Mouse (Mus musculus) ES-E14 (cell line): Measurements from ENCODE around the gene Slc22a4. TPM values are rescaled to one million over a fixed set of nuclear protein-coding genes. Genes with fewer than 3 reads are reported as not detected.

ENCODE experiments used
- DNase-seq: peaks from one replicate; pipeline ENCODE4 v3.0.0-alpha.2; 2013; ENCODE audit warnings: low read depth, low spot score
- H3K27ac ChIP-seq: 2 replicates; pipeline ENCODE4 v1.5.1; 2012; ENCODE audit warnings: low read depth, mild to moderate bottlenecking, low read length, moderate library complexity, mixed read lengths; ENCODE audit not compliant: poor library complexity, insufficient read depth, severe bottlenecking
- H3K36me3 ChIP-seq: 2 replicates; pipeline ENCODE4 v1.6.1; 2012; ENCODE audit warnings: mild to moderate bottlenecking, low read length, moderate library complexity, mixed read lengths; ENCODE audit not compliant: control insufficient read depth, poor library complexity, insufficient read depth, severe bottlenecking
- H3K4me1 ChIP-seq, 2 experiments: fragments of 150-350 bp in 1 of 2; sonication (generic) in 1 of 2; 2 replicates each; pipeline ENCODE4 v1.6.1; 2012; ENCODE audit warnings: low read length in 2 of 2, mild to moderate bottlenecking in 1 of 2, mixed read lengths in 1 of 2; ENCODE audit not compliant: control insufficient read depth in 2 of 2, insufficient read depth in 2 of 2, poor library complexity in 1 of 2
- H3K4me3 ChIP-seq, 2 experiments: fragments of 150-350 bp in 1 of 2; sonication (generic) in 1 of 2; 2 replicates each; pipeline ENCODE4 v1.5.1; 2012; ENCODE audit warnings: low read length in 2 of 2, low read depth in 1 of 2, mild to moderate bottlenecking in 1 of 2, mixed read lengths in 1 of 2; ENCODE audit not compliant: insufficient read depth in 1 of 2, poor library complexity in 1 of 2, severe bottlenecking in 1 of 2
- H3K9ac ChIP-seq: 2 replicates; pipeline ENCODE4 v1.6.1; 2012; ENCODE audit warnings: low read depth, mild to moderate bottlenecking, low read length, mixed read lengths; ENCODE audit not compliant: poor library complexity, insufficient read depth, severe bottlenecking
- H3K9me3 ChIP-seq: fragments of 150-350 bp; sonication (generic); 2 replicates; pipeline ENCODE4 v1.6.1; 2012; ENCODE audit warnings: low read depth, mild to moderate bottlenecking, low read length; ENCODE audit not compliant: control insufficient read depth, insufficient read depth
- CHD2 ChIP-seq: IDR thresholded peaks from 2 replicates; pipeline ENCODE4 v1.6.1; 2014; ENCODE audit warnings: mild to moderate bottlenecking, low read depth, low read length, inconsistent platforms
- HCFC1 ChIP-seq: IDR thresholded peaks from 2 replicates; pipeline ENCODE4 v1.6.1; 2012; ENCODE audit warnings: low read length, inconsistent platforms, borderline replicate concordance; ENCODE audit not compliant: insufficient read depth
- MAFK ChIP-seq: IDR thresholded peaks from 2 replicates; pipeline ENCODE4 v1.6.1; 2014; ENCODE audit warnings: mild to moderate bottlenecking, low read depth, low read length, inconsistent platforms; ENCODE audit not compliant: insufficient read depth
- ZC3H11A ChIP-seq: IDR thresholded peaks from 2 replicates; pipeline ENCODE4 v1.6.1; 2012; ENCODE audit warnings: low read depth, mild to moderate bottlenecking, inconsistent platforms, low read length, borderline replicate concordance
- ZNF384 ChIP-seq: IDR thresholded peaks from 2 replicates; pipeline ENCODE4 v1.6.1; 2012; ENCODE audit warnings: low read depth, low read length, inconsistent platforms
- in situ Hi-C, 2 experiments: fragments of 600-800 bp; cut with MboI; formaldehyde crosslinking; loops; one replicate each; pipeline ENCODE4 v1.15.1; 2025; ENCODE audit warnings: low sequenced_read_pairs in 2 of 2, inconsistent platforms in 1 of 2; ENCODE audit not compliant: unreplicated experiment in 2 of 2
- total RNA-seq: library from RNA; depleted of rRNA; stranded (reverse); fragments of 300-350 nt; gene quantifications from 2 replicates; pipeline ENCODE4 v1.2.3, GENCODE M21; 2012

The Slc22a4 gene
- total RNA-seq, 1 experiment: 0.27 TPM

DNA sequence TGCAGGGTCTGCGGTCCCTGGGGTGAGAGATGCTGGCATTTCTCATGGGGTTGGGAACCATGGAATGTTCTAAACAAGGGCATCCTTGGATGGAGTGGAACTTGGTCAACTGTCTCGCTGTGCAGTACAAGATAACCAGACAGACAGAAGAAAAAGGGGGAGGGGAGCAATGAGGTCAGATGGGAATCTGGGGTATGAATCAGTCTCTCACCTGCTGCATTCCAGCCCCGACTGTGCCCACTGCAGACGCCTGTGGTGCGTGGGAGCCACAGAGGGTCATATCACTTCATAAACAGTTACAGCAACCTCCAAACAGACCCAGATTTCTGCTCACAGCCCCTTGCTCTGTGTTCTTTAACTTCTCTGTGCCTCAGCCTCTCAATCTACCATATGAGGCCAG is 38.5 kb upstream of the Slc22a4 start:
- Histone ChIP-seq H3K4me1 (peaks cover 0 to 4% of the 10 kb centered on the region in 2 experiments; a peak in 1 of 4 replicates), H3K9ac (no peak overlapping the region), H3K36me3 (no peaks in the 10 kb centered on the region), H3K9me3 (no peaks in the 10 kb centered on the region), H3K27ac (no peak overlapping the region), H3K4me3 (no peak overlapping the region)
- in situ Hi-C loops: no loop called here
- no peak for DNase-seq
- TF ChIP-seq CHD2 (no peak), ZNF384 (no peak), ZC3H11A (no peak), HCFC1 (no peak), MAFK (no peak)

DNA sequence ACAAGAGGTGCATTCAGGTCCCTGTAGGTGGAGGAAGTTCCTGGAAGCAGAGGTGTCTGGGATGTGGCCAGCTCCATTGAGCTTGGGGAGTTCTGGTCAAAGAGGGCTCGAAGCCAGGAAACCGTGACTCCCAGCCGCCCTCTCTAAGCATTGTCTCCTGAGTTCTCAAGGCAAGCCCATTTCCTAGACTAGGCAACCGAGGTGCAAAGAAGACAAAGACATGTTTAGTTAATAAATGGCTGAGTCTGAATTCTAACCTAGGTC is 38.0 kb upstream of the Slc22a4 start:
- no peaks in the 10 kb centered on the region for H3K36me3 ChIP-seq
- in situ Hi-C loops: no loop called here
- H3K27ac ChIP-seq: no peak overlapping the region

DNA sequence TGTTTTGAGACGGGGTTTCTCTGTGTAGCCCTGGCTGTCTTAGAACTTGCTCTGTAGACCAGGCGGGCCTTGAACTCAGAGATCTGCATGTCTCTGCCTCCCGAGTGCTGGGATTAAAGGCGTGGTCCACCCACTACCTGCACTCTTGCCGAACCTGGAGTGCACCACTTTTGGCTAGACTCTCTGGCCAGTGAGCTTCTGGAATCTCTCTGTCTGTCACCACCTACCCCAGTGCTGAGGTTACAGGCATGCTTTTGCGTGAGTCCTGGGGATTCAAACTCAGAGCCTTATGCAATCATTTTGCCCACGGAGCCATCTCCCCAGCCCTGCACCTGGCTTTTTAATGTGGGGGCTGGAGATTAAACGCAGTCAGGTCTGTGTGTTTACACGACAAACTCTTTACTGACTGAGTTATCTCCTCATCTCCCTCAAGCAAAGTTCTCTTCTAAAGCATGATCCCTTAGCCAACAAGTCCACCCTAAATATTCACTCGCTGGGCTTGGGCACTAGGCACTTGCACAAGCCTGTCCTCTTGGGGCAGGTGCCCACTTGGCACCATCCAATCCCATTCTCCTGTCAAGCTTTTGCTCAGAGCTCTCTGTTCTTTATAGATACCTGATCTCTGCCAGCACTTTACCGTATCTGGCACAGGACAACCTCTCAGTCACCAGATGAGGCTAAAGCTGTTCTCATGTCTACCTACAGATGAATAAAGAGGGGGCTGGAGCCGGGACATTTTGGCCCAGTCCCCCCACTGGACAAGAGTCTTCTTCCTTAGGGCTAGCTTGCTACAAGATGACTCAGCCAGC is 37.4 kb upstream of the Slc22a4 start:
- H3K27ac ChIP-seq: no peak overlapping the region
- no peak for TF ChIP-seq HCFC1
- no peak for TF ChIP-seq CHD2
- no peak for TF ChIP-seq ZNF384
- TF ChIP-seq MAFK: no peak
- TF ChIP-seq ZC3H11A: no peak
- no peak overlapping the region for H3K4me3 ChIP-seq
- no peaks in the 10 kb centered on the region for H3K36me3 ChIP-seq
- no peak for DNase-seq
- no peaks in the 10 kb centered on the region for H3K9me3 ChIP-seq
- no peak overlapping the region for H3K9ac ChIP-seq
- in situ Hi-C loops: no loop called here
- H3K4me1 ChIP-seq: peaks cover 0 to 4% of the 10 kb centered on the region in 2 experiments; a peak in 1 of 4 replicates

More for the DNA sequence above, 38.0 kb upstream of the Slc22a4 start:
- Histone ChIP-seq H3K9me3 (no peaks in the 10 kb centered on the region), H3K9ac (no peak overlapping the region), H3K4me3 (no peak overlapping the region), H3K4me1 (peaks cover 0 to 4% of the 10 kb centered on the region in 2 experiments; a peak in 1 of 4 replicates)
- TF ChIP-seq CHD2 (no peak), HCFC1 (no peak), ZNF384 (no peak), MAFK (no peak), ZC3H11A (no peak)
- no peak for DNase-seq

- DNase-seq: no peak
- H3K9me3 ChIP-seq: no peaks in the 10 kb centered on the region
- in situ Hi-C loops: no loop called here
- H3K9ac ChIP-seq: no peak overlapping the region
- H3K4me3 ChIP-seq: no peak overlapping the region
- H3K4me1 ChIP-seq: peaks cover 0 to 3% of the 10 kb centered on the region in 2 experiments; a peak in 1 of 4 replicates
- no peak overlapping the region for H3K27ac ChIP-seq
- TF ChIP-seq CHD2 (no peak), MAFK (no peak), ZC3H11A (no peak), HCFC1 (no peak), ZNF384 (no peak)
- no peaks in the 10 kb centered on the region for H3K36me3 ChIP-seq
These were observed 36.6 kb upstream of the Slc22a4 start for GRCm38 (mm10) chr11:54064412-54064978.
